Mouse (Mus musculus) spleen, postnatal 10 days (tissue): ENCODE results near the gene Riox1.
A peak's percentile ranks its signal among the peaks of the same experiment; 100 is the strongest.
"Not testable (repeated sequence)": the region's sequence is repeated elsewhere in the genome, so short reads cannot be mapped to it uniquely, and the experiment has no call there.

Experiments used
- DNase-seq, 2 experiments: peaks; one replicate each; pipeline ENCODE4 v3.0.0; 2021 to 2022; ENCODE audit warnings: low spot score in 2 of 2

The Riox1 gene

DNA sequence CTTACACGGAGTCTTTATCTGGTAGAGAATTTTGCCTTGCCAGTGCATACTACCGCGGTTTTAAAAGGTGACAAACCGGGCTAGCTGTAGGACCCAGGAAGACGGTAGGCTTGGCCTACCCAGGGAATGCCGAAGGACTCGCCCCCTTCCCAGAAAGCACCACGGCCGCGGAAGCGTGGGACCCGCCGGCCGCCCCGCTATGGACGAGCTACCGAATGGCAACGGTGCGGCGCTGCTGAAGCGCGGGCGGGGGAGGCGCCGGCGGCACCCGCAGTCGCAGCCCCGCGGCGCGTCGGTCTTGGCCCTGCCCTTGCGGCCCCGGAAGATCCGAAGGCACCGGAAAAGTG, at the start of gene Riox1:
Gene Riox1 (plus strand): TSS at position 116 of the 347 bp plus-strand sequence.
- peak in 1 of 2 experiments; percentile 82 for DNase-seq

DNA sequence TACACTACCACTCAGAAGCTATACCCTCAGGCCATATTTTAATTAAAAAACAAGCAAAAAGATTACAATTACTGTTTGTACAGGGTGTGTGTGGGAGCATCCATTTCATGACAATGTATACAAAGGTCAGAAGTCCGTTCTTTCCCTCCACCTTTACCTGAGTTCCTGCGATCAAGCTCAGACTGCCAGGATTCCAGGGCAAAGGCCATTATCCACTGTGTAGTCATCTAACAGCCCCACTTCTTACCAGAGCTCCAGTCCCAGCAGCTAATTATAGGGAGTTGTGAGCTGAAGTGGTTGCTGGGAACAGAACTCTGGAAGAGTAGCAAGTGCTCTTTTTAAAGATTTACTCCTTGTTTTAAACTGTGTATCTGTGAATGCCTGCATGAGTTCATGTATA, 40.0 kb upstream of the Riox1 start:
- DNase-seq: no peak

DNA sequence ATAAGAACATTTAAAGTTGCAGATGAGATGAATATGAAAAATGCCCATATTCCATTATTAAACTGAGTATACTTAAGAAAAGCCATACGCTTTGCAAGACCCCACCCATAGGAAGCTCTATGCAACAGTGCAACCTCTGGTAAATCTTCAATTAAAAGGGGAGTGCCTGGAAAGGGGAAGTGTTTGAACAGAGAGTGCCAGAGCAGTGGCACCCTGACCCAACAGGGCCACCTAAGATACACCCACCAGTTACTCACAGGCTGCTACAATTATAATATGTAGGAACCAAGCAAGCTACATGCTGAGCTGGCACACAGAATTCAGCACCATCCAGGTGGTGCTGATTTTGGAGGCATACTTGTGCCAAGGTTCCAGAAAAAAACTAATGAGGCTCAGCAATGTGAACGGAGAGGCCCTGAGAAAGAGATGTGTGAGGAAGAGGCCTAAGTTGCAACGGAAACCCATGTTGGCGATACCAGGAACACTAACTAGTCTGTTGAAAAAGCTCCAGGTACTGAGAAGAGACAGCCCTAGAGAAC, 36.1 kb upstream of the Riox1 start:
- no peak for DNase-seq

DNA sequence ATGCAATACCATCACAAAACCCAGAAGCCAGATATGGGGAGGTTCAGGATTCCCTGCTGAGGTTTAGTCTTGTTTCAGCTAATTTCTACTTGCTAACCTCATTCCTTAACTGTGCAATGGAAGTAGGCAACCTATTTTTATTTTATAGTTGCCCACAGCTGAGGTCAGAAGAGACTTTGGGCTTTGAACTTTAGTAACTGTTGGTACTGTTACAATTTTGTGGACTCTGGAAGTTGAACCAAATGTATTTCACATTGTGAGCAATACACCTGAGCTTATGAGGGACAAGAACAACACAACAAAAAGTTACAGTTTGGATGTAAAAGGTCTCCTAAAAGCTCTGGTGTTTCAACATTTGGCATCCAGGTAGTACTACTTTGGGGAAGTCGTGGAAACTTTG, 35.6 kb upstream of the Riox1 start:
- DNase-seq: no peak

DNA sequence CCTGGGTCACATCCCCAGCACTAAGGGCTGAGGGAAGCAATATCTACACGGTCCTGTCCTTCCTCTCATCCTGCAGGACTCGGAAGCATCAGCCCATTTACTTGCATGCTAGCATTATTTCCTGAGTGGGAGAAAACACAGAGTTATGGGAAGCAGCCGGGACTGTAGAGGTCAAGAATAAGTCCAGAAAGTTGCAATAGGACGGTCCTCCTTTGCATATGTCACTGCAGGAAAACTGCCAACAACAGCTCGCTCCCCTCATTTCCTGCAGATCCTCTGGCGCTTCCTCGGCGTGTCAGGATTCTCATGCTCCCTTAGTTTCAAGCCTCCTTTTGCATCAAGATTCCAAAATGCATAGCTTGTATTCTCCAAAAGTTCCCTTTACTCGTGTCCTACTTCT, 33.5 kb upstream of the Riox1 start:
- DNase-seq: no peak

DNA sequence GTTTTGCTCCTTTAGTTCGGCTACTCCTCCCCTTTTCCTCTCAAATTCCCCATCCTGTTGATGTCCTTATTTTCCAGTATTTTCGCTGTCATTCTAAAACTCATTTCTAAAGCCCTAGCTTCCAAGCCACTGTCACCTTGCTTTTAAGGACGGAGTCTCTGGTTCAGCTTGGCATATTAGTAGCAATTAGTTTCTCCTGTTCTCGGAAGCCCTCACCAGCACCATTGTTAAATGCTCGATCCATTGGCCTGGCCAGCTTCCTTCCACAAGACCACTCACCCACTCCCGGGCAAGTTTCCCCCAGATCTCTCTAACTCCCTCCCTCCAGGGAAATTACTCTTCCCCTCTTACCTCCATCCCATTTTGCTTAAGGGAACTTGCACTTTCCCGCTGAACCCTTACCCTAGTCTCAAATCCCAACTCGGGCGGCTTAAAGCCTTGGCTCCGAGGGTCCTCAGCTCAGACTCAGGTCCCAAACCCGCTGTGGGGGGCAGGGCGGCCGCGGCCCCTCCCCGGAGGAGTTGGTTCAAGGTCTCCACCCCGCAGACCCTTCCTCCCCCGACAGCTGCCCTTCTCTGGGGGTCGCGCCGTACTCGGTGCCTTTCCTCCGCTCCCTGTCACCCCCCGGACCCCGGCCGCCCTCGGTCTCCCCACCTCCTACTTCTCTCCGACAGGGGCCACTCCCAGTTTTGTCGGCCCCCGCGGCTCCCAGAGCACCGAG, 29.5 kb upstream of the Riox1 start:
- DNase-seq: peak in 1 of 2 experiments; percentile 51

DNA sequence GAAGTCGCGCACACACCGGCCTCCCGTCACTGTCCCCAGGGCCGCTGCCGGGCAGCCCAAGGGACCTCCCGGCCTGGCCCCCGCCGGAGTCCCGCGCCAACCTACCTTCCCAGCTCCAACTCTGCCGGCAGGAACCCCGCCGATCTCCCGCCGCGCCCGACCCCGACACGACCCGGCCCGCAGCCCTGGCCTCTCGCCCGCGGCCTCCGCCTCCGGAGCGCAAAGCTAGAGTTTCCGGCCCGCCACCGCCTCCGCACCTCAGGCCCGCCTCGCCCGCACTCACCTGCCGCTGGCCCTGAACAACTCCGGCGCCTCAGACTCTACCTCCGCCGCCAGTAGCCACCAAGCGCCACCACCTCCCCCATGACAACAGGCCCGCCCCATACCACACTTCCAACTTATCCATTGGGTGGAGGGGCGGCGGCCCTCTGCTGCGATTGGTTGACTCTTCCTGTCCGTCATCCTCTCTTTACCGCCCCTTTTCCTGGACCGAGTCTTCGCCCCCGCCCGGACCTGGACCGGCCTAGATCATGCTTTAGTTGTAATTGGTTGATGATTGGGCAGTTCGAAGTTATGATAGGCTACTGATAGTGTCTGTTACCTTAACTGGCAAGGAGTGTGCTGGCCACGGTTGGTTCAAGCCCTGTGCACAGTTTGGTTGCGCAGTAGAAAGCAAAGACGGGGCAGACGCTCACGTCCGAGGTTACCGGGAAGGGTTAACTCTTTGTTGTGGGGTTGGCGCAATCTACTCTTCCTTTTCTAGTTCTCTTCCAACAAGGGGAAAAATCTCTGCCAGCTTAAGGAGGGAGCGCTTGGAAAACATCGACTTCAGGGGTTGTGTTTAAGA, 28.6 kb upstream of the Riox1 start, which contains the start of gene Numb:
Gene Numb (minus strand): TSS at position 400 of the 847 bp plus-strand sequence.
- DNase-seq: peak; percentile 95 to 97

DNA sequence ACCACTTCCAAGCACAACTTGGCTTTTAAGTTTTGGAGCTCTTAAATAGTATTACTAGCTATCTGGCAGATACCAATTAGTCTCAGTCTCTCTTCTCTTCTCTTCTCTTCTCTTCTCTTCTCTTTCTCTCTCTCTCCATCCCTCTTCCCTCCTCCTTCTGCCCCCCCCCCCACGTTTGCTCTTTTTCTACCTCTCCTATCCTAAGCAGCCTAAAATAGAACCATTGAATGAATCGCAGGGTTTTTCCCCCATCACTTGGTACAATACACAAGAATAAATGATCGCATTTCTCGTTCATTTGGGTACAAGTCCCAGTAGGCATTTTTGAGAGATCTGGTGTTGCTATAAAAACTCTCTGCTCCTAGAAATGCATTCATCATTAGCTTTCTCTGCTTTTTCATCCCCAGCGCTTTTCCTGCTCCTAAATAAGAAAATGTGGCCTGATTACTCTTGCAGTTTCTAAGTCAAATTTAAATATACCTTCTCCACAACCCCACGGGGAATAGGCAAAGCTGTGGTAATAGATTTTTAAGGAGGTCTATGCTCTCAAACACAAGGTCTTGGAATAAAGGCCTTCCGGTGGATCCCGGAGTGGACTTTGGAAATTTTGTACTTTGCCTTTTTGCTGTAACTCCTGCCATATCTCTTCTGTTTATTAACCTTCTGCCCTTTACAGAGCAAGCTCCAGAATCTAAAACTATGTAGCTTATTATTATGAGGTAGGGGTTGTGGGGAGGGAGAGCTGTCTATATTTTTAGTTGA, 27.5 kb upstream of the Riox1 start:
- no peak for DNase-seq

- DNase-seq: no peak
Measured at GRCm38 (mm10) chr12:83923486-83923859, 26.9 kb upstream of the Riox1 start.

- no peak for DNase-seq
Measured at GRCm38 (mm10) chr12:83924332-83924731, 26.1 kb upstream of the Riox1 start.

- no peak for DNase-seq
Measured at GRCm38 (mm10) chr12:83925160-83925703, 25.2 kb upstream of the Riox1 start.

- DNase-seq: no peak
Measured at GRCm38 (mm10) chr12:83926061-83926460, 24.3 kb upstream of the Riox1 start.

GRCm38 (mm10) chr12:83927747-83928146, 22.7 kb upstream of the Riox1 start:
- DNase-seq: no peak

DNA sequence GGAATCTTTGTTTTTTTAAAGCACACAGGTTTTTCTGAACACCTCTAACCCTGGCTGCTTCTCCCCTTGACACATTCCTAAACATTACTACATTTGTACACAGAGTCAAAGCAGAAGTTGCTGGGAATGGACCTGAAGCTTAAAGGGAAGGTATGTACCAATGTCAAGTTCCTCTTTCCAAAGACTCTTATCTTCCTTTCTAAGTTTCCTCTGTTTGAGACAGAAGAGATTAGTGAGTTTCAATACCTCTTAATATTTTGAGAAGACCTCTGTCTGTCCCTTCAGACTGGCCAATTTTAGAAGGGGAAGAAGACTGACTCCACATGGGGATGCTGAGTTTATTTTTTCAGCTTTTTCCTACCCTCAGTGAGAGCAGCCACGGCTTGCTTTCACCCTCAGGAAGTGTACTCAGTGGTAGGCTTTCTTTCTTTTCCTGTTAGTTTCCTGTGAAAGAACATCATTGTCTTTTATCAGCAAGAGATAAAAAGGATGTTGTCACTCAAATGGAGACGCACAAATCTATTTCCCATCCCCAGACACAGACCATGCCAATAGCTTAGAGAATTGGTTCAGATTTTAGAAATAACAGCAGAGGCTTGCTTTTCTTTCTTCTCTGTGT, 21.1 kb upstream of the Riox1 start:
- no peak for DNase-seq

DNA sequence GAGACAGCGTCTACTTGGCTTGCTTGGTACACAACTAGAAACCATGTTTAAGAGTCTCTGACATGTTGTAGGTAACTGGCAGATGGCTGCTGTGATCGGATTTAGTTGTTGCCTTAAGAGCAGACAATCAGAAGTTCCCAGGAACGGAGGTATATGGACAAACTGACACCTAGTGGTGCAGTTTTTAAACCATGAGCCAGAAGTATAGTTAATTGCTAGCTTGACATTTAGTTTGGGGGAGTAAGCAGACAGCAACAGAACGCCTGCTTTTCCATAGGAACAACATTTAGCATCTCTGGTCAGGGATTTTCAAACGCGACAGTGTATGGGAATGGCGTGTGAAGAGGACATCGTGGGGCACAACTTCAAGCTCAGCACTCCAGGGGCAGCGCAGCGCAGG, 12.8 kb upstream of the Riox1 start:
- DNase-seq: no peak

DNA sequence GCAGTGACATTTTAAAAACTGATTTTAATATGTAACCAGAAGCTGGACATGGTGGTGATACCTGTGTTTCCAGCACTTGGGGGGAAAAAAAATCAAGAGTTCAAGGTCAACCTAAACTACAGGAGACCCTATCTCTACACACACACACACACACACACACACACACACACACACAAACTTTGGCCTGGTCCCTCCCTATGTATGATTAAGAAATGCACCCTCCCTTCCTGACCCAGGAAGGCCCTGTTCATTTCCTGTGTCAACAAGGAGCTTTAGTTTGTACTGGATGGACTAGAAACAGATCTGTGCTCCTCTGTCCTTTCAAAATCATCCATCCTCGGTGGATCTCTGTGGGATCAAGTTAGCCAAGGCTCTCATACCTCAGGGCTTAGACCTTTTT, 11.8 kb upstream of the Riox1 start:
- not testable (repeated sequence) for DNase-seq

GRCm38 (mm10) chr12:83939332-83939731, 11.1 kb upstream of the Riox1 start:
- no peak for DNase-seq

DNA sequence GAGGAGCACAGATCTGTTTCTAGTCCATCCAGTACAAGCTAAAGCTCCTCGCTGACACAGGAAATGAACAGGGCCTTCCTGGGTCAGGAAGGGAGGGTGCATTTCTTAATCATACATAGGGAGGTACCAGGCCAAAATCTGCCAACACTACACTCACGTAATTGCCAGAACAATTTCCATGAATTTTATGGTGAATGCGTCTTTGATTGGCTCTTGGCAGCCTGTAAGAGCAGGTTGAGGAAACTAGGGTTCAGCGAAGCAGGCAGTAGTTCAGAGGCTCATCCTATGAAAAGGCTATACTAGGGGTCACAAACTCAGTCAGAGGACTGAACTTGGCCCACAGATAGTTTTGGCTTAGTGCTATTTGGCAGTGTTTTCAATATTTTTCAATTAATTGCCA, 10.4 kb upstream of the Riox1 start:
- no peak for DNase-seq

DNA sequence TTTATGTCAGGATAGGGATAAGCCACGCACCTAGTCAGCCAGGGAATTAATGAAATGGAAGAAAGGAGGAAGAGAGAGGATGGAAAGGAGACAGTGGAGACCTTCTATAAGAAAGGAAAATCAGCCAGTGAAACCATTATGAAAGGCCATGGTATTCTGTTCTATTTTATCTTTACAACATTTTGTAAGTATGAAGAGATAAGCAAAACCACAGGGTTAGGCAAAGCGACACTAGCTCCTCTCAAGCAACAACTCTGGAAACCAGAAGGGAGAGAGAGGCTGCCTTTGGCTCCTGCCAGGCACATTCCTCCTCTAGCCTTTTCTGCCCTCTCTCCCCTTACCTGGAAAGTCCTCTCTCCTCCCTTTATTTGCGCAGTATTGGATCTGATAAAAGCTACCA, 8.5 kb upstream of the Riox1 start:
- no peak for DNase-seq

GRCm38 (mm10) chr12:83947260-83947811, 3.1 kb upstream of the Riox1 start:
- no peak for DNase-seq

DNA sequence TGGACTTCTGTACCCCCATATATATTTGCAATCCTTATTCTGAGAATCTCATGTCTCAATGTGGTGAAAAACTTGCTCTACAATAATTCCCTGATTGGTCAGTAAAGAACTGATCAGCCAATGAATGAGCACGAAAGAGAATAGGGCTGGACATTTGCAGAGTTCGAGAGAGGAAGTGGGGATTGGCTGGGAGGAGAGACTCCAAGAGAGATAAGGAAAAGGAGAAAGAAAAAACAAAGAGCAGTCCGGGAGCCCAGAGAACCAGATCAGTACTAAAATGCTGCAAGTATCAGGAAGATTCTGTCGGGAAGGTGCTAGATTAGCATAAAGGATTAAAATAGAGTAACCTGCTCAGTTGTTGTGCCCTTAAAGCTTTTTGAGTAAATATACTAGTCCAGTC, 1.4 kb upstream of the Riox1 start:
- DNase-seq: no peak
